Mouse (Mus musculus): Measurements from ENCODE around the gene 1700025F22Rik. TPM values are rescaled to one million over a fixed set of nuclear protein-coding genes. Genes with fewer than 3 reads are reported as not detected.
"Not testable (repeated sequence)": the region's sequence is repeated elsewhere in the genome, so short reads cannot be mapped to it uniquely, and the experiment has no call there.

The 1700025F22Rik gene
- polyA plus RNA-seq, 2 experiments = not detected

- ATAC-seq (ENCODE audit: insufficient read depth) (no peak), DNase-seq (ENCODE audit: low read depth in 3 of 3, low spot score in 3 of 3) (no peak)
- Histone ChIP-seq H3K27me3 (ENCODE audit: control insufficient read depth, insufficient read depth, low read length) (no peaks in the 10 kb centered on the region), H3K9ac (replicated peaks) (no peak overlapping the region), H3K4me2 (ENCODE audit: low read depth) (no peak overlapping the region), H3K4me1 (replicated peaks; ENCODE audit: control insufficient read depth in 2 of 2, insufficient read depth in 2 of 2, low read length in 1 of 2) (no peaks in the 10 kb centered on the region), H3K36me3 (replicated peaks; ENCODE audit: control insufficient read depth, insufficient read depth, low read depth) (no peaks in the 10 kb centered on the region), H3K4me3 (ENCODE audit: insufficient read depth in 1 of 2, low read depth in 2 of 2, low read length in 2 of 2) (no peak overlapping the region), H3K27ac (no peak overlapping the region), H3K9me3 (ENCODE audit: control insufficient read depth, low read length) (no peaks in the 10 kb centered on the region)
- 41% methylated on average over 4 of the region's 4 CpGs for WGBS (ENCODE audit: insufficient replicate concordance)
- TF ChIP-seq CTCF (IDR thresholded peaks at IDR 0.05; ENCODE audit: low read depth) (no peak), EP300 (IDR thresholded peaks at IDR 0.05; ENCODE audit: low read depth) (no peak)
Observed at GRCm38 (mm10) chr19:11135336-11135735, 29.8 kb downstream of the 1700025F22Rik start.

DNA sequence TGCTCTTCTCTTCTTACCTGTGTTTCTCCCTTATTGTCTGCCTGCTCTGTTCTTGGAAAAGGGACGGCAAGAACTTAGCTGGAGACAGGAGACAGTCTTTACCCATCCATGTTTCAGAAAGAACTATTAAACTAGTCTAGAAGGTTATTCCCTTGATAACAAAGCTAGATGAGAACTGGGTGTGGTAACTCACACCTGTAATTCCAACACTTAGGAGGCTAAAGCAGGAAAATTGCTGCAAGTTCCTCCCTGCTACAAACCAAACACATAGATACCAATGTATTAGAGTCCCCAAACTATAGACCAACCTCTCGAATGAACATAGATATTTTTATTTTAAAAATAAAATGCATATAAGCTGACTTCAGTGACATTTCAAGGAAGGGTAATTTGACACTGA, 30.3 kb downstream of the 1700025F22Rik start:
- no peak for TF ChIP-seq EP300 (IDR thresholded peaks at IDR 0.05; ENCODE audit: low read depth)
- no peak for TF ChIP-seq CTCF (IDR thresholded peaks at IDR 0.05; ENCODE audit: low read depth)
- ATAC-seq (ENCODE audit: insufficient read depth) (no peak), DNase-seq (ENCODE audit: low read depth in 3 of 3, low spot score in 3 of 3) (no peak)
- Histone ChIP-seq H3K27me3 (ENCODE audit: control insufficient read depth, insufficient read depth, low read length) (no peaks in the 10 kb centered on the region), H3K4me1 (replicated peaks; ENCODE audit: control insufficient read depth in 2 of 2, insufficient read depth in 2 of 2, low read length in 1 of 2) (no peaks in the 10 kb centered on the region), H3K4me2 (ENCODE audit: low read depth) (no peak overlapping the region), H3K4me3 (ENCODE audit: insufficient read depth in 1 of 2, low read depth in 2 of 2, low read length in 2 of 2) (no peak overlapping the region), H3K9me3 (ENCODE audit: control insufficient read depth, low read length) (no peaks in the 10 kb centered on the region), H3K27ac (no peak overlapping the region), H3K36me3 (replicated peaks; ENCODE audit: control insufficient read depth, insufficient read depth, low read depth) (no peaks in the 10 kb centered on the region), H3K9ac (replicated peaks) (no peak overlapping the region)
- 49% methylated on average over 2 of the region's 2 CpGs for WGBS (ENCODE audit: insufficient replicate concordance)

DNA sequence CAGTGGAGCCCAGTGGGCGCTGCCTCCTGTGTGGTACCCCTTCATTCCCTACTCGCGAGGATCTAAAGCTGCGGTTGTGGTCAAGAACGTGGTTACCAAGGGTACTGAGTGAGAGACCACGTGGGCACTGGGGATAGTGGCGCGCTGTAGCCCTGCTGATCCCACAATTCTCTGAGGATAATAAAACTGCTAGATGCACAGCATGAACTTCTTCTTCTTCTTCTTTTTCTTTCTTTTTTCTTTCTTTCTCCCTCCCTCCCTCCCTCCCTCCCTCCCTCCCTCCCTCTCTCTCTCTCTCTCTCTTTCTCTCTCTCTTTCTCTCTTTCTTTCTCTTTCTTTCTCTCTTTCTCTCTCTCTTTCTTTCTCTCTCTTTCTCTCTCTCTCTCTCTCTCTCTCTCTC, 34.3 kb downstream of the 1700025F22Rik start, which contains the start of gene 1700017D01Rik:
Gene 1700017D01Rik (minus strand): TSS at position 101 of the 400 bp plus-strand sequence.
- H3K9ac ChIP-seq (replicated peaks); H3K4me1 ChIP-seq (replicated peaks; ENCODE audit: control insufficient read depth in 2 of 2, insufficient read depth in 2 of 2, low read length in 1 of 2); ATAC-seq (ENCODE audit: insufficient read depth); H3K9me3 ChIP-seq (ENCODE audit: control insufficient read depth, low read length); H3K4me2 ChIP-seq (ENCODE audit: low read depth); H3K4me3 ChIP-seq (ENCODE audit: insufficient read depth in 1 of 2, low read depth in 2 of 2, low read length in 2 of 2); H3K27ac ChIP-seq; H3K36me3 ChIP-seq (replicated peaks; ENCODE audit: control insufficient read depth, insufficient read depth, low read depth); H3K27me3 ChIP-seq (ENCODE audit: control insufficient read depth, insufficient read depth, low read length); DNase-seq (ENCODE audit: low read depth in 3 of 3, low spot score in 3 of 3): not testable (repeated sequence)
- WGBS (ENCODE audit: insufficient replicate concordance) = 66% methylated on average over 8 of the region's 8 CpGs

GRCm38 (mm10) chr19:11129702-11130101, 35.4 kb downstream of the 1700025F22Rik start:
- ATAC-seq (ENCODE audit: insufficient read depth) (no peak), DNase-seq (ENCODE audit: low read depth in 3 of 3, low spot score in 3 of 3) (no peak)
- H3K4me3 ChIP-seq (ENCODE audit: insufficient read depth in 1 of 2, low read depth in 2 of 2, low read length in 2 of 2) = no peak overlapping the region
- WGBS (ENCODE audit: insufficient replicate concordance) = 71% methylated on average over 1 of the region's 1 CpGs
- no peaks in the 10 kb centered on the region for H3K27me3 ChIP-seq (ENCODE audit: control insufficient read depth, insufficient read depth, low read length)
- no peak overlapping the region for H3K9ac ChIP-seq (replicated peaks)
- no peaks in the 10 kb centered on the region for H3K4me1 ChIP-seq (replicated peaks; ENCODE audit: control insufficient read depth in 2 of 2, insufficient read depth in 2 of 2, low read length in 1 of 2)
- H3K4me2 ChIP-seq (ENCODE audit: low read depth) = no peak overlapping the region
- no peak overlapping the region for H3K27ac ChIP-seq
- H3K9me3 ChIP-seq (ENCODE audit: control insufficient read depth, low read length) = no peaks in the 10 kb centered on the region
- no peak for TF ChIP-seq CTCF (IDR thresholded peaks at IDR 0.05; ENCODE audit: low read depth)
- no peak for TF ChIP-seq EP300 (IDR thresholded peaks at IDR 0.05; ENCODE audit: low read depth)
- no peaks in the 10 kb centered on the region for H3K36me3 ChIP-seq (replicated peaks; ENCODE audit: control insufficient read depth, insufficient read depth, low read depth)

- H3K36me3 ChIP-seq (replicated peaks; ENCODE audit: control insufficient read depth, insufficient read depth, low read depth); H3K9ac ChIP-seq (replicated peaks); H3K9me3 ChIP-seq (ENCODE audit: control insufficient read depth, low read length); H3K4me1 ChIP-seq (replicated peaks; ENCODE audit: control insufficient read depth in 2 of 2, insufficient read depth in 2 of 2, low read length in 1 of 2); DNase-seq (ENCODE audit: low read depth in 3 of 3, low spot score in 3 of 3); H3K27ac ChIP-seq; H3K27me3 ChIP-seq (ENCODE audit: control insufficient read depth, insufficient read depth, low read length): not testable (repeated sequence)
- 4% methylated on average over 10 of the region's 38 CpGs for WGBS (ENCODE audit: insufficient replicate concordance)
- peak overlapping the region; percentile 43 for H3K4me2 ChIP-seq (ENCODE audit: low read depth)
- ATAC-seq (ENCODE audit: insufficient read depth) = peak; percentile 100
- peak overlapping the region; percentile 16 to 29; a peak in 1 of 4 replicates for H3K4me3 ChIP-seq (ENCODE audit: insufficient read depth in 1 of 2, low read depth in 2 of 2, low read length in 2 of 2)
Observed at GRCm38 (mm10) chr19:11121016-11121420, 44.1 kb downstream of the 1700025F22Rik start.
